Mouse (Mus musculus): Measurements from ENCODE around the gene Ube2d2b.

- no peak for TF ChIP-seq POLR2A (IDR thresholded peaks at IDR 0.05; ENCODE audit: low read depth, low read length)
- no peak for TF ChIP-seq CTCF (conservative IDR thresholded peaks at IDR 0.05; ENCODE audit: insufficient read depth, insufficient read length, low read depth, low read length)
These were observed 31.6 kb upstream of the Ube2d2b start for GRCm38 (mm10) chr5:107798290-107798689.

Measured in kidney, adult 2 months (tissue).